8 mouse cellular contexts compared by ENCODE assay signal in the genomic region with DNA sequence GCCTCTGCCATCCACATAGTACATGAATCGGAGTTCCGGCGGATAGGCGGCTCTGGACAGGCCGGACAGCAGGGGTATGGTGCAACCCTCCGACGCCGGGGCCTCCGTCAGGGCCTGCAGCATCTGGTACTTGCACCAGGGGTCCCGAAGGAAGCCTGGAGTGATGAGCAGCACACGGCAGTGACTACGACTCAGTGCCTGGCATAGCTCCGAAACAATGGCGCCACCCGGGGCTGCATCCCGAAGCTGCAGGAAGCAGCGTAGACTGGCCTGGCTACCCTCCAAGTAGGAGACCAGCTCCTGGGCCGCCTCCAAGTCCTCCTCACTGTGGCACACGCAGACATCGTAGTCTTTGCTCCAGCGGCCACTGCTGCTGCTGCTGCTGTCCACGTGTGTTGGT. TPM values are rescaled to one million over a fixed set of nuclear protein-coding genes. Genes with fewer than 3 reads are reported as not detected.
A peak's percentile ranks its signal among the peaks of the same experiment; 100 is the strongest.
DNase-seq lines count a peak whose midpoint lies in the region; ATAC-seq and TF ChIP-seq lines count a peak whose summit lies in the region.

No protein-coding gene starts in this region.

- H3K9me3 ChIP-seq in heart, embryonic 15.5 days (replicated peaks), result no peaks in the 10 kb centered on the region
- no peaks in the 10 kb centered on the region for H3K9me3 ChIP-seq in heart, embryonic 10.5 days
- no peaks in the 10 kb centered on the region for H3K9me3 ChIP-seq in ES-E14 (ENCODE audit: control insufficient read depth, insufficient read depth, low read depth, low read length)
- no peaks in the 10 kb centered on the region for H3K9me3 ChIP-seq in neural tube, embryonic 15.5 days (replicated peaks)

- H3K4me3 ChIP-seq in heart, embryonic 15.5 days, result no peak overlapping the region
- no peak overlapping the region for H3K4me3 ChIP-seq in heart, embryonic 10.5 days
- H3K4me3 ChIP-seq in ES-E14 (ENCODE audit: insufficient read depth in 1 of 2, low read depth in 1 of 2, low read length in 2 of 2, poor library complexity in 1 of 2, severe bottlenecking in 1 of 2), result peak overlapping the region; percentile 38 to 40; a peak in 2 of 4 replicates
- no peak overlapping the region for H3K4me3 ChIP-seq in neural tube, embryonic 15.5 days (replicated peaks)

- 70% methylated on average over 22 of the region's 22 CpGs for WGBS in heart, embryonic 15.5 days
- 78% methylated on average over 22 of the region's 22 CpGs for WGBS in heart, embryonic 10.5 days
- 68% methylated on average over 22 of the region's 22 CpGs for WGBS in neural tube, embryonic 15.5 days

- H3K27me3 ChIP-seq in heart, embryonic 15.5 days, result no peaks in the 10 kb centered on the region
- H3K27me3 ChIP-seq in heart, embryonic 10.5 days (ENCODE audit: insufficient read depth, poor library complexity, severe bottlenecking), result no peaks in the 10 kb centered on the region
- no peaks in the 10 kb centered on the region for H3K27me3 ChIP-seq in neural tube, embryonic 15.5 days (replicated peaks)

- in situ Hi-C loops in ES-E14 (cut with MboI; ENCODE audit: low sequenced_read_pairs in 2 of 2, unreplicated experiment in 2 of 2), result no loop called here

- 0 out of 2 replicates have a peak, but pooled peaks cover 5% of the 10 kb centered on the region for H3K4me1 ChIP-seq in heart, embryonic 15.5 days (replicated peaks)
- no peaks in the 10 kb centered on the region for H3K4me1 ChIP-seq in heart, embryonic 10.5 days
- H3K4me1 ChIP-seq in ES-E14 (ENCODE audit: control insufficient read depth in 2 of 2, insufficient read depth in 2 of 2, low read length in 2 of 2, poor library complexity in 1 of 2), result peaks cover 0 to 7% of the 10 kb centered on the region in 2 experiments; a peak in 1 of 4 replicates
- peaks cover 6% of the 10 kb centered on the region; the same call in 1 of the 2 replicates for H3K4me1 ChIP-seq in neural tube, embryonic 15.5 days

- DNase-seq in heart, embryonic 10.5 days (ENCODE audit: low spot score), result no peak
- DNase-seq in ES-E14 (ENCODE audit: low read depth, low spot score), result no peak
- peak; percentile 83 to 84 for DNase-seq in cerebellum, postnatal 10 days
- DNase-seq in kidney, postnatal 10 days, result peak; percentile 62
- no peak for DNase-seq in urinary bladder, adult 2 months (ENCODE audit: low spot score)
- no peak for DNase-seq in gastrocnemius, postnatal 25 days

- no peak overlapping the region for H3K9ac ChIP-seq in heart, embryonic 15.5 days
- H3K9ac ChIP-seq in ES-E14 (ENCODE audit: insufficient read depth, low read depth, low read length, poor library complexity, severe bottlenecking), result peak overlapping the region; percentile 19; the same call in 1 of the 2 replicates
- no peak overlapping the region for H3K9ac ChIP-seq in neural tube, embryonic 15.5 days (replicated peaks)

- ATAC-seq in heart, embryonic 15.5 days (replicated peaks; ENCODE audit: insufficient number of reproducible peaks, insufficient read depth, low FRiP score, low read depth), result peak; percentile 50
- ATAC-seq in neural tube, embryonic 15.5 days (ENCODE audit: low FRiP score), result peak; percentile 46

- peaks cover 6% of the 10 kb centered on the region for H3K36me3 ChIP-seq in heart, embryonic 15.5 days
- peaks cover 48% of the 10 kb centered on the region for H3K36me3 ChIP-seq in heart, embryonic 10.5 days
- H3K36me3 ChIP-seq in ES-E14 (ENCODE audit: control insufficient read depth, insufficient read depth, low read length, poor library complexity, severe bottlenecking), result peaks cover 5% of the 10 kb centered on the region
- H3K36me3 ChIP-seq in neural tube, embryonic 15.5 days, result no peaks in the 10 kb centered on the region

- H3K27ac ChIP-seq in heart, embryonic 15.5 days, result no peak overlapping the region
- H3K27ac ChIP-seq in heart, embryonic 10.5 days, result no peak overlapping the region
- no peak overlapping the region for H3K27ac ChIP-seq in ES-E14 (ENCODE audit: insufficient read depth, low read depth, low read length, poor library complexity, severe bottlenecking)
- H3K27ac ChIP-seq in neural tube, embryonic 15.5 days (replicated peaks), result no peak overlapping the region

- no peak overlapping the region; the same call in 1 of the 2 replicates for H3K4me2 ChIP-seq in heart, embryonic 15.5 days
- H3K4me2 ChIP-seq in neural tube, embryonic 15.5 days, result 0 out of 2 replicates have a peak overlapping the region, but pooled peaks have one; percentile 15

TF ChIP-seq in ES-E14, 5 proteins besides CTCF, POLR2A, EP300 and RAD21:
- no peak for TF ChIP-seq HCFC1 (IDR thresholded peaks at IDR 0.05; ENCODE audit: borderline replicate concordance, insufficient read depth, low read length)
- TF ChIP-seq MAFK (IDR thresholded peaks at IDR 0.05; ENCODE audit: insufficient read depth, low read depth, low read length), result no peak
- no peak for TF ChIP-seq ZNF384 (IDR thresholded peaks at IDR 0.05; ENCODE audit: low read depth, low read length)
- TF ChIP-seq ZC3H11A (IDR thresholded peaks at IDR 0.05; ENCODE audit: borderline replicate concordance, low read depth, low read length), result no peak
- TF ChIP-seq CHD2 (IDR thresholded peaks at IDR 0.05; ENCODE audit: low read depth, low read length), result no peak

RNA-seq across cellular contexts. Expression of a gene that starts 11.3 kb away (rescaled TPM):
- 89.5 and 96.8 TPM in 2 replicates for polyA plus RNA-seq in heart, embryonic 15.5 days (2015; fragmentation: Nextera tagmentation; extraction: Ambion mirVana)
- 96.1 and 97.8 TPM in 2 replicates for polyA plus RNA-seq in heart, embryonic 10.5 days (2016; fragmentation: Nextera tagmentation; extraction: Ambion mirVana)
- total RNA-seq in ES-E14 (2012; rRNA removed), result 168 and 204 TPM in 2 replicates
- polyA plus RNA-seq in neural tube, embryonic 15.5 days (2015; fragmentation: Nextera tagmentation; extraction: Ambion mirVana), result 67.2 and 69.1 TPM in 2 replicates
- polyA plus RNA-seq in urinary bladder, adult 2 months (2012; rRNA removed), result 75.8 and 86.4 TPM in 2 replicates
- total RNA-seq in gastrocnemius, postnatal 25 days (2021), result 100 to 1,000 TPM; 156 to 190 TPM

RNA-seq across cellular contexts. Expression of a gene that starts 11.4 kb away (rescaled TPM):
- polyA plus RNA-seq in heart, embryonic 15.5 days (2015; fragmentation: Nextera tagmentation; extraction: Ambion mirVana), result 7.6 and 9.8 TPM in 2 replicates
- polyA plus RNA-seq in heart, embryonic 10.5 days (2016; fragmentation: Nextera tagmentation; extraction: Ambion mirVana), result 14.1 and 15.3 TPM in 2 replicates
- total RNA-seq in ES-E14 (2012; rRNA removed), result 6.1 and 7.2 TPM in 2 replicates
- 4.7 and 5.6 TPM in 2 replicates for polyA plus RNA-seq in neural tube, embryonic 15.5 days (2015; fragmentation: Nextera tagmentation; extraction: Ambion mirVana)
- polyA plus RNA-seq in urinary bladder, adult 2 months (2012; rRNA removed), result 13.1 and 15.6 TPM in 2 replicates
- 10 to 100 TPM; 14.7 to 20.4 TPM for total RNA-seq in gastrocnemius, postnatal 25 days (2021)

RNA-seq across cellular contexts. Expression of a gene that starts 12.8 kb away (rescaled TPM):
- 54.6 and 63.0 TPM in 2 replicates for polyA plus RNA-seq in heart, embryonic 15.5 days (2015; fragmentation: Nextera tagmentation; extraction: Ambion mirVana)
- polyA plus RNA-seq in heart, embryonic 10.5 days (2016; fragmentation: Nextera tagmentation; extraction: Ambion mirVana), result 74.8 and 81.9 TPM in 2 replicates
- 36.3 and 42.9 TPM in 2 replicates for total RNA-seq in ES-E14 (2012; rRNA removed)
- polyA plus RNA-seq in neural tube, embryonic 15.5 days (2015; fragmentation: Nextera tagmentation; extraction: Ambion mirVana), result 69.1 and 73.7 TPM in 2 replicates
- 26.3 and 33.1 TPM in 2 replicates for polyA plus RNA-seq in urinary bladder, adult 2 months (2012; rRNA removed)
- total RNA-seq in gastrocnemius, postnatal 25 days (2021), result 1 to 10 TPM; 5.9 to 6.7 TPM

RNA-seq across cellular contexts. Expression of a gene that starts 22.2 kb away (rescaled TPM):
- polyA plus RNA-seq in heart, embryonic 15.5 days (2015; fragmentation: Nextera tagmentation; extraction: Ambion mirVana), result 65.8 and 67.0 TPM in 2 replicates
- 64.2 and 73.9 TPM in 2 replicates for polyA plus RNA-seq in heart, embryonic 10.5 days (2016; fragmentation: Nextera tagmentation; extraction: Ambion mirVana)
- 40.6 and 47.1 TPM in 2 replicates for total RNA-seq in ES-E14 (2012; rRNA removed)
- polyA plus RNA-seq in neural tube, embryonic 15.5 days (2015; fragmentation: Nextera tagmentation; extraction: Ambion mirVana), result 48.2 and 50.1 TPM in 2 replicates
- polyA plus RNA-seq in urinary bladder, adult 2 months (2012; rRNA removed), result 38.4 and 46.4 TPM in 2 replicates
- 10 to 100 TPM; 21.5 to 22.1 TPM for total RNA-seq in gastrocnemius, postnatal 25 days (2021)

Comparison
In these comparisons a context has a peak if more than half of its experiments do, and no peak if none do; other contexts are left out.
1. H3K4me3 ChIP-seq: peak in ES-E14 (2 of 2); none in heart, embryonic 15.5 days (single experiment), heart, embryonic 10.5 days (single experiment) and neural tube, embryonic 15.5 days (single experiment).
2. DNase-seq: peak in cerebellum, postnatal 10 days (2 of 2) and kidney, postnatal 10 days (single experiment); none in heart, embryonic 10.5 days (single experiment), ES-E14 (single experiment), urinary bladder, adult 2 months (single experiment) and gastrocnemius, postnatal 25 days (single experiment).